Mouse (Mus musculus): ENCODE data around the gene Naa25. TPM values are rescaled to one million over a fixed set of nuclear protein-coding genes. Genes with fewer than 3 reads are reported as not detected.
A peak's percentile ranks its signal among the peaks of the same experiment; 100 is the strongest.

Gene Naa25
- polyA plus RNA-seq, 1 experiment from 2014 or later, result 33.6 TPM

GRCm38 (mm10) chr5:121452026-121452869 is 54.5 kb downstream of the Naa25 start, which contains the start of gene Erp29:
Gene Erp29, minus strand, starts transcription at chr5:121452506.
- peak; percentile 97 for DNase-seq (ENCODE audit: low spot score)

GRCm38 (mm10) chr5:121452906-121453305 is 55.2 kb downstream of the Naa25 start:
- DNase-seq (ENCODE audit: low spot score), result no peak

- DNase-seq (ENCODE audit: low spot score), result no peak
Measured at GRCm38 (mm10) chr5:121453743-121454502, 56.2 kb downstream of the Naa25 start.

- no peak for DNase-seq (ENCODE audit: low spot score)
Measured at GRCm38 (mm10) chr5:121454503-121454782, 56.7 kb downstream of the Naa25 start.

GRCm38 (mm10) chr5:121455510-121456265 is 58.0 kb downstream of the Naa25 start:
- no peak for DNase-seq (ENCODE audit: low spot score)

GRCm38 (mm10) chr5:121461339-121462170 is 63.8 kb downstream of the Naa25 start:
- DNase-seq (ENCODE audit: low spot score), result no peak

- DNase-seq (ENCODE audit: low spot score), result no peak
Measured at GRCm38 (mm10) chr5:121462171-121462502, 64.4 kb downstream of the Naa25 start.

GRCm38 (mm10) chr5:121462967-121463366 is 65.2 kb downstream of the Naa25 start:
- no peak for DNase-seq (ENCODE audit: low spot score)

- DNase-seq (ENCODE audit: low spot score), result no peak
Measured at GRCm38 (mm10) chr5:121463601-121464250, 66.0 kb downstream of the Naa25 start.

GRCm38 (mm10) chr5:121469566-121469965 is 71.8 kb downstream of the Naa25 start:
- DNase-seq (ENCODE audit: low spot score), result no peak

GRCm38 (mm10) chr5:121472411-121472810 is 74.7 kb downstream of the Naa25 start:
- no peak for DNase-seq (ENCODE audit: low spot score)

- DNase-seq (ENCODE audit: low spot score), result no peak
Measured at GRCm38 (mm10) chr5:121474610-121475009, 76.9 kb downstream of the Naa25 start.

GRCm38 (mm10) chr5:121476040-121476439 is 78.3 kb downstream of the Naa25 start:
- no peak for DNase-seq (ENCODE audit: low spot score)

GRCm38 (mm10) chr5:121477680-121478079 is 79.9 kb downstream of the Naa25 start:
- DNase-seq (ENCODE audit: low spot score), result peak; percentile 75

- no peak for DNase-seq (ENCODE audit: low spot score)
Measured at GRCm38 (mm10) chr5:121484801-121485200, 87.1 kb downstream of the Naa25 start.

- DNase-seq (ENCODE audit: low spot score), result no peak
Measured at GRCm38 (mm10) chr5:121493305-121493704, 95.6 kb downstream of the Naa25 start.

Data from thymus, postnatal 0 days (tissue).